Mouse (Mus musculus) kidney, adult 2 months (tissue): ENCODE measurements around the gene Snd1.

Source experiments
- CTCF ChIP-seq: fragments of 200-500 bp; conservative IDR thresholded peaks from 2 replicates; pipeline ENCODE4 v1.5.1; 2011; ENCODE audit warnings: low read depth, mild to moderate bottlenecking, control low read depth, low read length, moderate library complexity, mixed read lengths; ENCODE audit not compliant: insufficient read depth, insufficient read length
- POLR2A ChIP-seq: fragments of 200-500 bp; IDR thresholded peaks from one replicate; pipeline ENCODE4 v1.6.1; 2011; ENCODE audit warnings: low read depth, low read length, control low read depth

DNA sequence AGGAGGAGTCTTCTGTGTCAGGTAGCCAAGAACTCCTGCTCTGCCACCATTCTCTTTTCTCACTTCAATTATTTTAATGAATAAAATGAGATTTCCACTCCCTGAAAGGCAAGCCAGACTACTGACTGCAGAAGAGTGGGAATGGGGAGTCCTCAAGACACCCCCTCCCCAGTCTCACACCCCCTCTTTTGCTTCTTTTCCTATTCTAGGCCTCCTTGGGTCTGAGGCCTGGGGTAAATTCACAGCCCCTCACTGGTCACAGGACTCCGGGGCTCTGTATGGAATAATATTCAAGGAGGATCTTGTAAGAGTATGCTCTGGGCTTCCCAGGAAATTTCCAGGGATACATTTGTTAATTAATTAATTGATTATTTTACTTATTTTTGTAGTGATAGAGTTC lies 507.9 kb downstream of the Snd1 start:
- TF ChIP-seq CTCF (no peak), POLR2A (no peak)
